Comparison of ENCODE assay signal across 8 mouse cellular contexts in the genomic region with DNA sequence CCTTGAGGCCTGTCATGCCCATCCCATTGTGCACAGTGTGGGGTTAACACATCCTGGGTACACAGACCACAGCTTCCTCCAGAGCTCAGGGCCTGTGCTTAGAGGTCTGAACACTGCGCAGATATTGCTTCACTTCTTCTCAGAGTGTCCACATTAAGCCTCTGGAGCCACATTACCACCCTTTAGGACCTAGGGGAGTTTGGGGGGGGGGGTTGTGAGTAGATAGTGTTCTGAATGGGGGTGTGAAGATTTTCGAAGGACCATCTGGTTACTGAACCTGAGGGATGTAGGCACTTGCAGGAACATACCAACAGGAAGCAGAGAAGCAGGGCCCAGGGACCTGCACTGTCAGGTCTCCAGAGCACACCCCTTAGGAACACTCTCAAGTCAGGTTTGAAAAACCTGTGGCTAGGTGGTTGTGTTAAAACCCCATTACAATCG. TPM values are rescaled to one million over a fixed set of nuclear protein-coding genes. Genes with fewer than 3 reads are reported as not detected.
A peak's percentile ranks its signal among the peaks of the same experiment; 100 is the strongest.
DNase-seq lines count a peak whose midpoint lies in the region; ATAC-seq and TF ChIP-seq lines count a peak whose summit lies in the region.
"Had no signal": no experiment of that assay in that cellular context is flagged by ENCODE, and none has a peak within 500 bp of the region (broad histone marks: within the 10 kb centered on the region; RNA-seq: fewer than 3 reads in every experiment).

No protein-coding gene starts in this region.

- no peaks in the 10 kb centered on the region for H3K36me3 ChIP-seq in spleen, adult 2 months (ENCODE audit: control insufficient read depth, insufficient read depth, low read length)
- no peaks in the 10 kb centered on the region for H3K36me3 ChIP-seq in hindbrain, embryonic 12.5 days

- 0 out of 2 replicates have a peak, but pooled peaks have one; percentile 38 for ATAC-seq in hindbrain, embryonic 12.5 days (ENCODE audit: low FRiP score)

- peak in 1 of 2 experiments; percentile 53 for DNase-seq in spleen, adult 2 months (ENCODE audit: low read depth in 1 of 2, low spot score in 2 of 2)
- DNase-seq in spleen, postnatal 14 days (ENCODE audit: low spot score in 2 of 2) = no peak
- DNase-seq in lung, postnatal 25 days (ENCODE audit: low spot score) = peak; percentile 58
- DNase-seq in layer of hippocampus, adult 18-20 months (ENCODE audit: low spot score in 2 of 2) = no peak
- DNase-seq in c-Kit-positive CD71-positive TER-119-positive erythroid progenitor cells, embryonic 14.5 days (ENCODE audit: low spot score) = no peak
- no peak for DNase-seq in adrenal gland, postnatal 14 days

- H3K27me3 ChIP-seq in spleen, adult 2 months (ENCODE audit: control insufficient read depth, insufficient read depth, low read length) = no peaks in the 10 kb centered on the region
- H3K27me3 ChIP-seq in hindbrain, embryonic 12.5 days = peaks cover 71% of the 10 kb centered on the region

- WGBS in spleen, adult 2 months = 6% methylated on average over 3 of the region's 3 CpGs
- WGBS in hindbrain, embryonic 12.5 days = 44% methylated on average over 3 of the region's 3 CpGs

- H3K4me1 ChIP-seq in spleen, adult 2 months (ENCODE audit: control insufficient read depth, insufficient read depth, insufficient read length) = peaks cover 31% of the 10 kb centered on the region
- H3K4me1 ChIP-seq in hindbrain, embryonic 12.5 days = peaks cover 36% of the 10 kb centered on the region

- peak overlapping the region; percentile 98 for H3K4me3 ChIP-seq in spleen, adult 2 months (ENCODE audit: extremely low read depth, insufficient read depth, insufficient read length)
- H3K4me3 ChIP-seq in hindbrain, embryonic 12.5 days = peak overlapping the region; percentile 61; the same call in 1 of the 2 replicates
- H3K4me3 ChIP-seq: myocyte had no signal

- no peak overlapping the region for H3K9ac ChIP-seq in hindbrain, embryonic 12.5 days

- peak overlapping the region; percentile 92 for H3K4me2 ChIP-seq in hindbrain, embryonic 12.5 days (replicated peaks)

- TF ChIP-seq CTCF in spleen, adult 2 months (IDR thresholded peaks at IDR 0.05; ENCODE audit: extremely low read depth, insufficient read depth, insufficient read length, insufficient replicate concordance) = no peak

- no peaks in the 10 kb centered on the region; the same call in 1 of the 2 replicates for H3K9me3 ChIP-seq in hindbrain, embryonic 12.5 days (replicated peaks)

- TF ChIP-seq POLR2A in spleen, adult 2 months (IDR thresholded peaks at IDR 0.05; ENCODE audit: low read depth, low read length) = no peak

- H3K27ac ChIP-seq in spleen, adult 2 months (ENCODE audit: insufficient read depth, low read length) = peak overlapping the region; percentile 72
- no peak overlapping the region for H3K27ac ChIP-seq in hindbrain, embryonic 12.5 days

RNA-seq across cellular contexts. Expression of gene Fli1, which starts 3.3 kb away (rescaled TPM):
- polyA plus RNA-seq in spleen, adult 2 months (2012; rRNA removed) = 24.4 and 31.3 TPM in 2 replicates
- polyA plus RNA-seq in hindbrain, embryonic 12.5 days (2016; fragmentation: Nextera tagmentation; extraction: Ambion mirVana) = 24.4 and 26.4 TPM in 2 replicates
- 1 to 10 TPM; 4.1 to 5.4 TPM for total RNA-seq in layer of hippocampus, adult 18-20 months (2021)
- total RNA-seq in adrenal gland, postnatal 14 days (2021) = 23.6 and 41.0 TPM in 2 replicates
- polyA plus RNA-seq: myocyte had no signal
